Mouse (Mus musculus): Measurements from ENCODE around the gene Gm12355.
"Not testable (repeated sequence)": the region's sequence is repeated elsewhere in the genome, so short reads cannot be mapped to it uniquely, and the experiment has no call there.

Gm12355 gene

GRCm38 (mm10) chr11:98625611-98626410 lies at the start of gene Gm12355, which contains the start of gene Gsdma3:
Gene Gm12355, minus strand, starts transcription at chr11:98625661.
Gene Gsdma3, plus strand, starts transcription at chr11:98626360.
- DNase-seq, result no peak

DNA sequence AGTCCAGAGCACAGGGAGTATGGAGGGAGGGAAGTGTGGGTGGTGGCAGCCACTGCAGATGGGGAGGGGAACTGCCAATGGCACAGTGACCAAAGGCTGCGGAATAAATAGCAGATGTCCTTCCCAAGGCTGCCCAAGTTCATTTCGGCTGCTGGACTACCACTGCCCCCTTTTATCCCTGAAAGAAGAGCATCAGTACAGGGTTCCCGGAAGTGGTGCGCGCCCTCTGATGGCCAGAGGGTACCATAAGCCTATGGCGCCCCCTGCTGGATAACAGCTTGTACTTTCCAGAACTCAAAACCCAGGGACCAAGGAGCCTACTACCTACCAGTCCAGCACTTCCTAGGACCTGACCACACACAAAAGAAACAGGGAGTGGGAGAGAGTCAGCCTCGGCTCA lies 47.7 kb upstream of the Gm12355 start:
- DNase-seq, result peak; percentile 53

GRCm38 (mm10) chr11:98672482-98672881 lies 47.0 kb upstream of the Gm12355 start:
- DNase-seq, result no peak

GRCm38 (mm10) chr11:98671857-98672256 lies 46.4 kb upstream of the Gm12355 start:
- no peak for DNase-seq

DNA sequence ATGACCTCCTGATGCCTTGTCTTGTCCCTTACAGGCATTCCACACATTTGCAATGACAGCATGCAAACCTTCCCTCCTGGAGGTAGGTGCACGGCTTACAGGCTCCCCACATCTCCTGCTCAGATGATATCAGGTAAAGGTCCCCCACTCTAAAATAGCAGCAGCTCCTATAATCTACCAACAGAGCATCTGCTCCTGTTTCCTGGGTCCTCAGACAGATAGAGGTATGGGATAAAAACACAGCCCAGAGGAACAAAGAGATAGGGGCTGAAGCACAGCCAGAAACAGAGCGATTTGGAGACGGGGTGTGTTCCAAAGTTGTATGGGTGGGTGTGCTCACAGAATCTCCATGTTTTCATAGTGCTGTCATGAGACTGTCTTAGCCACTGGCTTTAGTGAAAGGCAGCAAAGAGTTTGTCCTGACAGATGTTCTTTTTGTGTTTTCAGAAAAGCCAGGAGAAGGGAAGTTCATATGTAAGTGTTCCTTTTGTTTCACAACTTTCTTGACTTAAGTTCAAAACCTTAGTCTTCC lies 45.9 kb upstream of the Gm12355 start:
- DNase-seq, result no peak

DNA sequence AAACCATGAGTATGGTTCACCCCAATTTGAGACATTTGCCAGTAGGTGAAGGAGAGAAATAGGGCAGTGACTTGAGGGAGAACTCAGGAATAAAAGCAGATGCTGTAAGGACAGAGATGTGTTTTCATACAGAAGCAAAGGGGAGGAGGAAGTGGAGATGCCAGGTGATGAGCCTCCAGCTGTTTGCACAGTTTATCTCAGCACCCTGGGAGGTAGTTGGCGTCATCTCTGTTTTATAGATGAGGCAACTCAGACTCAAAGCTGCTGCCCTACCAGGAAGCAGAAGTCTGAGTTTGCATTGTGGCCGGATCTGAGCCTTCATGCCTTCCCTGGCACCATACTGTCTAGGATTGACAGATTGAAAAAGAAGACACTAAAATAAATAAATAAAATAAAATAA lies 43.5 kb upstream of the Gm12355 start:
- DNase-seq, result no peak

DNA sequence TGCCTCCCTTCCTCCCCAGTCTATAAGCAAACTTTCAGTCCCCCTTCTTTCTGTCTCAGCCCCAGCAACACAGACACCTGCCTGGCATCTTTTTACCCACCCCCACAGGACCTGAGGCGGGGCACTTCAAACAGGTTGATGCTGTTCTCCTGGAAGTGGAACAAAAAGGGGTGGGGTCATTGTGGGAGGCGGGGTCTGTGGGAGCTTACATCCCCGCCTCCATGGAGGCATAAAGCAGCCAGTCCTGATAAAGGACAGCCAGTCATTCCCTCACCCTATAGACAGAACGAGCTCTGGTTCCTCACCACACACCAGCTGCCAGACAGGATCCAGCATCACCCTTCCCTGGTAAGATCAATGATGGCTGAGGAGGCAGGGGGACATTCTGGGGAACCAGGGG lies 38.6 kb upstream of the Gm12355 start, which contains the start of gene Gsdma:
TSS of gene Gsdma (plus strand) at position 261 of the 400 bp plus-strand sequence.
- no peak for DNase-seq

- DNase-seq, result no peak
Measured at GRCm38 (mm10) chr11:98660517-98660916, 35.1 kb upstream of the Gm12355 start.

GRCm38 (mm10) chr11:98655076-98655475 lies 29.6 kb upstream of the Gm12355 start:
- not testable (repeated sequence) for DNase-seq

DNA sequence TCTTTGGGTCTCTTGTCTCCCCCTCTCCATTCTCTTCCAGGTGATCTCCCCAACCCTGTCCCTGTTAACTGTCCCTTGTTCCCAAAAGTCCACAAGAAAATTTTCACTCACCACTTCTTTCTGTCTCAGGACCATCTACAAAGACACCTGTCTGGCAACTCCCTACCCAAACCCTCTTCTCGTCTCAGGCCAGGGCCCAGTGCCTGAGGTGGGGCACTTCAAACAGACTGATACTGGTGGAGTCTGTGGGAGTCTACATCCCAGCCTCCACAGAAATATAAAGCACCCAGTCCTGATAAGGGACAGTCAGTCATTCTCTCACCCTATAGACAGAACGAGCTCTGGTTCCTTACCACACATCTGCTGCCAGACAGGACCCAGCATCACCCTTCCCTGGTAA lies 21.0 kb upstream of the Gm12355 start, which contains the start of gene Gsdma2:
TSS of gene Gsdma2 (plus strand) at position 301 of the 400 bp plus-strand sequence.
- no peak for DNase-seq

- no peak for DNase-seq
Measured at GRCm38 (mm10) chr11:98645946-98646345, 20.5 kb upstream of the Gm12355 start.

DNA sequence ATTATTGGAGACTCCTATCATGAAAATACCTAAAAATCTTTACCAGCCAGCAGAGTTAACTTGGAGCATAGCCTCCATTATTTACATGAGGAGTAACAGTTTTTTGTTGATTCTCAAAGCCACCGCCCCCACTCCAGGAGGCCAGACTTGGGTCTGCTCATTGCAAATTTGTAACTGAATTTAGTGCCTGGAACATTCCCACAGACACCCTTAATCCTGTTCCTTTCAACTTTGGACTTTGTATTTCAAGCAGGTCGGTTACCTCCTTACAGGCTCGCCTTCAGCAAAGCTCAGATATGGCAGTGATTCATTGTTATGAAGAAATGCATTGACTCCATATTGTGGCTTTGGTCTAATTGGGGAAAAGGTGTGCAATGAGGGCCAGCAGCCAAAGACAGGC lies 19.3 kb upstream of the Gm12355 start:
- no peak for DNase-seq

- DNase-seq, result no peak
Measured at GRCm38 (mm10) chr11:98640091-98640490, 14.6 kb upstream of the Gm12355 start.

- no peak for DNase-seq
Measured at GRCm38 (mm10) chr11:98637501-98637900, 12.0 kb upstream of the Gm12355 start.

DNA sequence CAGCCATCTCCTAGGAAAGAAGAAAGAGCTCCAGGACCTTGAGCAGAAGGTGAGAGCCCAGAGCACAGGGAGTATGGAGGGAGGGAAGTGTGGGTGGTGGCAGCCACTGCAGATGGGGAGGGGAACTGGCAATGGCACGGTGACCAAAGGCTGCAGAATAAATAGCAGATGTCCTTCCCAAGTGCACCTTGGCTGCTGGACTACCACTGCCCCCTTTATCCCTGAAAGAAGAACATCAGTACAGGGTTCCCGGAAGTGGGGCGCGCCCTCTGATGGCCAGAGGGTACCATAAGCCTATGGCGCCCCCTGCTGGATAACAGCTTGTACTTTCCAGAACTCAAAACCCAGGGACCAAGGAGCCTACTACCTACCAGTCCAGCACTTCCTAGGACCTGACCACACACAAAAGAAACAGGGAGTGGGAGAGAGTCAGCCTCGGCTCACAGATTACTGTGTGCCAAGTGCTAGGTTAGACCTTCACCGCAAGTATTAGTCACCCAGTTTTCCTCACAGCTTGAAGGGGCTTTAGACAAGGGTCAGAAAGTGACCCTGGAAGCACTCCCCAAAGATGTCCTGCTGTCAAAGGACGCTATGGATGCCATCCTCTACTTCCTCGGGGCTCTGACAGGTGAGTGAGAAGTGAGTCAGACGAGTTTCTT lies 10.0 kb upstream of the Gm12355 start:
- DNase-seq, result peak; percentile 4

GRCm38 (mm10) chr11:98630646-98631045 lies 5.2 kb upstream of the Gm12355 start:
- DNase-seq, result no peak

- no peak for DNase-seq
Measured at GRCm38 (mm10) chr11:98628706-98629105, 3.2 kb upstream of the Gm12355 start.

GRCm38 (mm10) chr11:98624381-98624780 lies 1.1 kb downstream of the Gm12355 start:
- not testable (repeated sequence) for DNase-seq

DNA sequence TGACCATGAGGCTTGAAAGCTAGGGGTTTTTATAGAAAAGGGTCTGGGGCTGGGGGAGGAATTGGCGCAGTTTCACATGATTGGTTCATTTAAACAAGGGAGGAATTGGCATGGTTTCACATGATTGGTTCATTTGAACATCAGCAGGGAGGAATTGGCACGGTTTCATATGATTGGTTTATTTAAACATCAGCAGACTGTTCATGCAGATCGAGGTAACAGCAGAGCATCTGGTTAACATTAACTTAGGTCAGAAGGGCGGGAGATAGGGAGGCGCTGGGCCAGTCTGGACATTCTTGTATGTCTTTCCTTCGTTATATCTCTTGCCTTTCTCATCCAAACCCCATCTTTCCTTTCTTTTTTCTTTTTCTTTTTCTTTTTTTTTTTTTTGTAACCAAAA lies 1.5 kb downstream of the Gm12355 start:
- not testable (repeated sequence) for DNase-seq

DNA sequence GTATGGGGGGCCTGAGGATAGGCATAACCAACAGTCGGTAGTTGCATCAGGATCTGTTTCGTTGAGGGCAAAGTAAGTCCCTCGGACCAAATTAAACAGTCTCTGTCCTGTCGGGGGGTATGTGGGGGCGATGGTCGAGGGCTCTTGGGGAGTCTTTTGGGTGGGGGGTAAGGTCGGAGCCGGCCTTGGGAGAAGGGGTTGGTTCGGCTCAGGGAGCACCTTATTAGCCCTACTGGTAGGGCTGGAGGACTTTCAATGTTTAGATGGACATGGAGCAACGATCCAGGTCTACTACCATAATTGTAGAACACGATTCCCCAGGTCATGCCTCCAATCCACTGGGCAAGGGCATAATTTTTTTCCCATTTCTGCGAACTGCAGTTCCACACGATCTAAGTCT lies 4.7 kb downstream of the Gm12355 start:
- no peak for DNase-seq

DNA sequence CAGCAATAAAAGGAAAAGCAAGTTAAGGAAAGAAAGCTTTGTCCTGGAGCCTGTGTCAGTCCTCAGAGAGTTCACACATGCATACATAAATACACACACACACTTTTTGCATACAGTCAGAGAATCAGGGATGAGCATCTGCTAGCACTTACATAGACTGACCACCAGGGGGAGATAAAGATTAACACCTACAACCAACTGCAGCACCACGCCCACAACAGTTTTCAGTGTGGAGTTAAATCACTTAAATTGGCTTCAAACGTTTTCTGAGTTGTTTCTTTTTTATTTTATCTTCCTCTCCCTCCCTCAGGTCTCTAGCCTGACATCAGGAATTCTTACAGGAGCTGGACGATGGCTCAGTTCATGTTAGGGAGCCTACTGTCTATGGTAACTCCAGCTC lies 18.7 kb downstream of the Gm12355 start:
- DNase-seq, result no peak

GRCm38 (mm10) chr11:98604911-98605310 lies 20.6 kb downstream of the Gm12355 start:
- not testable (repeated sequence) for DNase-seq

- DNase-seq, result no peak
Measured at GRCm38 (mm10) chr11:98603953-98604352, 21.5 kb downstream of the Gm12355 start.

Data from cerebellum, adult 11-12 months (tissue).